Mouse (Mus musculus) kidney, adult 2 months (tissue): Measurements from ENCODE around the gene Gpatch2.

Experiments used
- CTCF ChIP-seq: fragments of 200-500 bp; conservative IDR thresholded peaks from 2 replicates; pipeline ENCODE4 v1.5.1; 2011; ENCODE audit warnings: low read depth, mild to moderate bottlenecking, control low read depth, low read length, moderate library complexity, mixed read lengths; ENCODE audit not compliant: insufficient read depth, insufficient read length
- POLR2A ChIP-seq: fragments of 200-500 bp; IDR thresholded peaks from one replicate; pipeline ENCODE4 v1.6.1; 2011; ENCODE audit warnings: low read depth, low read length, control low read depth

DNA sequence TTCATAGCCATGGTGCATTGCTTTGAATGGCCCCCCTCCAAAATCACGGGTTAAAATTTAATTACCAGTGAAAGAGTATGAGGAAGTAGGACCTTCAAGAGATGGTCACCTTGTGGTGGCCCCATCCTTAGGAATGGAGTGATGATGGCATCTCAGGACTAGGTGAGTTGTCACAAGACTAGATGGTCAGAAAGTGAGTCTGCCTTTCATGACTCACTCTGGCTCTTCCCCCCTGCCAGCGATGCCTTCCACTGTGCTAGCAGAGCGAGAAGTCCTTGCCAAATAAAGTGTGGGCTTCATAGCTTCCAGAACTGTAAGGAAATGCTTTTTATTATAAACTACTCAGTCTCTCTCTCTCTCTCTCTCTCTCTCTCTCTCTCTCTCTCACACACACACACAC is 150.1 kb downstream of the Gpatch2 start:
- TF ChIP-seq CTCF: no peak
- TF ChIP-seq POLR2A: no peak
